Mouse (Mus musculus): Measurements from ENCODE around the gene Cuedc1.

- TF ChIP-seq E2F4 (IDR thresholded peaks at IDR 0.05; ENCODE audit: borderline replicate concordance, low read depth, low read length) = no peak
- no peak for TF ChIP-seq HCFC1 (IDR thresholded peaks at IDR 0.05; ENCODE audit: low read depth, low read length)
- TF ChIP-seq CTCF (IDR thresholded peaks at IDR 0.05 in 2 of 3, conservative IDR thresholded peaks at IDR 0.05 in 1 of 3; ENCODE audit: control insufficient read depth in 1 of 3, insufficient read depth in 1 of 3, low read depth in 2 of 3, low read length in 3 of 3, poor library complexity in 1 of 3, severe bottlenecking in 1 of 3) = no peak
- no peak for TF ChIP-seq GATA1 (IDR thresholded peaks at IDR 0.05; ENCODE audit: low read depth, low read length)
- no peak for TF ChIP-seq POLR2A (IDR thresholded peaks at IDR 0.05; ENCODE audit: control insufficient read depth in 1 of 2, insufficient read depth in 1 of 2, low read depth in 1 of 2, low read length in 2 of 2, poor library complexity in 1 of 2)
- no peak for TF ChIP-seq KAT2A (conservative IDR thresholded peaks at IDR 0.05; ENCODE audit: low read depth, low read length)
- no peak for TF ChIP-seq TBP (IDR thresholded peaks at IDR 0.05; ENCODE audit: low read depth, low read length)
Measured at GRCm38 (mm10) chr11:88218155-88218554, 120.3 kb downstream of the Cuedc1 start.

Measured in MEL (cell line).